Mouse (Mus musculus) frontal cortex, postnatal 36 days (tissue): ENCODE measurements at regions not wholly inside any gene's neighbourhood (a gene's known extent, or its start where the extent isn't known, plus 50 kb on each side); places are given as distances from the start of the nearest gene placed in this dataset.

Source experiments
- DNase-seq, 2 experiments: peaks; one replicate each; pipeline ENCODE4 v3.0.0; 2022; ENCODE audit warnings: low spot score in 2 of 2

GRCm38 (mm10) chr14:86443921-86444835, 696.9 kb downstream of the Diaph3 start:
- no peak for DNase-seq

- DNase-seq, result no peak
Measured at GRCm38 (mm10) chr14:86441895-86442679, 698.9 kb downstream of the Diaph3 start.

GRCm38 (mm10) chr14:86437383-86437782, 703.7 kb downstream of the Diaph3 start:
- no peak for DNase-seq

GRCm38 (mm10) chr14:86435345-86435744, 705.7 kb downstream of the Diaph3 start:
- no peak for DNase-seq

- no peak for DNase-seq
Measured at GRCm38 (mm10) chr14:86431215-86431816, 709.7 kb downstream of the Diaph3 start.

- DNase-seq, result no peak
Measured at GRCm38 (mm10) chr14:86421881-86422280, 719.2 kb downstream of the Diaph3 start.

GRCm38 (mm10) chr14:86419959-86420598, 721.0 kb downstream of the Diaph3 start:
- no peak for DNase-seq

GRCm38 (mm10) chr14:86396876-86397275, 744.2 kb downstream of the Diaph3 start:
- DNase-seq, result no peak

GRCm38 (mm10) chr14:86395951-86396361, 745.1 kb downstream of the Diaph3 start:
- no peak for DNase-seq

GRCm38 (mm10) chr14:86395531-86395930, 745.5 kb downstream of the Diaph3 start:
- DNase-seq, result no peak

- DNase-seq, result no peak
Measured at GRCm38 (mm10) chr14:86395068-86395467, 746.0 kb downstream of the Diaph3 start.

- DNase-seq, result no peak
Measured at GRCm38 (mm10) chr14:86385136-86385535, 755.9 kb downstream of the Diaph3 start.

GRCm38 (mm10) chr14:86365032-86365431, 776.0 kb downstream of the Diaph3 start:
- no peak for DNase-seq

- DNase-seq, result no peak
Measured at GRCm38 (mm10) chr14:86360423-86361059, 780.5 kb downstream of the Diaph3 start.

GRCm38 (mm10) chr14:86358584-86358983, 782.5 kb downstream of the Diaph3 start:
- DNase-seq, result no peak

- peak in 1 of 2 experiments; percentile 11 for DNase-seq
Measured at GRCm38 (mm10) chr14:86350526-86350925, 790.5 kb downstream of the Diaph3 start.

GRCm38 (mm10) chr14:86339007-86339406, 802.0 kb downstream of the Diaph3 start:
- no peak for DNase-seq

- DNase-seq, result no peak
Measured at GRCm38 (mm10) chr14:86337052-86337451, 804.0 kb downstream of the Diaph3 start.

- DNase-seq, result no peak
Measured at GRCm38 (mm10) chr14:86335284-86335683, 805.8 kb downstream of the Diaph3 start.

- no peak for DNase-seq
Measured at GRCm38 (mm10) chr14:86329176-86329575, 811.9 kb downstream of the Diaph3 start.

- peak; percentile 50 to 54 for DNase-seq
Measured at GRCm38 (mm10) chr14:86327646-86328045, 813.4 kb downstream of the Diaph3 start.
